Mouse (Mus musculus) hindbrain, postnatal 0 days (tissue): ENCODE data around the gene Iqgap2. TPM values are rescaled to one million over a fixed set of nuclear protein-coding genes. Genes with fewer than 3 reads are reported as not detected.

Experiments
- ATAC-seq: fragments of 200-750 bp; cut with Nextera tagmentation; 2 replicates; pipeline ENCODE4 v1.8.0; 2017; ENCODE audit warnings: mild to moderate bottlenecking, moderate TSS enrichment, moderate library complexity
- DNase-seq: peaks from one replicate; pipeline ENCODE4 v3.0.0-alpha.2; 2015; ENCODE audit warnings: low spot score
- H3K27ac ChIP-seq: fragments of 300-500 bp; sonication (generic); 2 replicates; pipeline ENCODE4 v1.5.1; 2014; ENCODE audit warnings: mild to moderate bottlenecking
- H3K27me3 ChIP-seq: fragments of 300-500 bp; sonication (generic); 2 replicates; pipeline ENCODE4 v1.6.1; 2014; ENCODE audit warnings: low read length, mixed read lengths; ENCODE audit not compliant: insufficient read depth
- H3K36me3 ChIP-seq: fragments of 300-500 bp; sonication (generic); 2 replicates; pipeline ENCODE4 v1.6.1; 2014; ENCODE audit warnings: low read length, mixed read lengths; ENCODE audit not compliant: insufficient read depth
- H3K4me1 ChIP-seq: fragments of 300-500 bp; sonication (generic); 2 replicates; pipeline ENCODE4 v1.6.1; 2014; ENCODE audit warnings: antibody characterized with exemption, low read length, mixed read lengths; ENCODE audit not compliant: insufficient read depth
- H3K4me2 ChIP-seq: fragments of 300-500 bp; sonication (generic); 2 replicates; pipeline ENCODE4 v1.6.1; 2014; ENCODE audit warnings: low read depth, mild to moderate bottlenecking, low read length, moderate library complexity, mixed read lengths
- H3K4me3 ChIP-seq: fragments of 300-500 bp; sonication (generic); 2 replicates; pipeline ENCODE4 v1.5.1; 2014; ENCODE audit warnings: low read length
- H3K9ac ChIP-seq: fragments of 300-500 bp; sonication (generic); replicated peaks from 2 replicates; pipeline ENCODE4 v1.6.1; 2014; ENCODE audit warnings: mild to moderate bottlenecking, low read length, moderate library complexity, mixed read lengths
- H3K9me3 ChIP-seq: fragments of 300-500 bp; sonication (generic); 2 replicates; pipeline ENCODE4 v1.6.1; 2016; ENCODE audit warnings: low read length, mixed read lengths
- CTCF ChIP-seq: IDR thresholded peaks from 2 replicates; pipeline ENCODE4 v1.5.1; 2016; ENCODE audit warnings: antibody characterized with exemption, control low read depth, low read depth
- whole genome bisulfite sequencing: fragments of 180-500 bp; shearing (Covaris S2); extraction: QIAGEN DNeasy Blood & Tissue Kit; methylation state at CpG from one replicate; pipeline ENCODE4 v1.1.7; 2014; 5-methylcytosine and 5-hydroxymethylcytosine counted together
- polyA plus RNA-seq: library from polyadenylated mRNA; unstranded; fragments of >200 nt; fragmentation: Nextera tagmentation; extraction: Ambion mirVana; gene quantifications from 2 replicates; pipeline ENCODE4 v1.2.1, GENCODE M21; 2015
- total RNA-seq: library from RNA; depleted of rRNA; stranded (reverse); fragments of >200 nt; gene quantifications from 2 replicates; pipeline ENCODE4 v1.2.3, GENCODE M21; 2014

Iqgap2 gene
- total and polyA plus RNA-seq, 2 experiments from 2014 or later, result 2.9 to 3.1 TPM

GRCm38 (mm10) chr13:95790883-95791282 is 100.8 kb downstream of the Iqgap2 start:
- no peak for ATAC-seq
- no peaks in the 10 kb centered on the region for H3K36me3 ChIP-seq
- no peak for DNase-seq
- no peak for TF ChIP-seq CTCF
- 65% methylated on average over 6 of the region's 6 CpGs for WGBS
- H3K4me3 ChIP-seq, result no peak overlapping the region
- no peak overlapping the region for H3K4me2 ChIP-seq
- H3K9ac ChIP-seq, result no peak overlapping the region
- H3K27me3 ChIP-seq, result no peaks in the 10 kb centered on the region
- no peaks in the 10 kb centered on the region for H3K4me1 ChIP-seq
- H3K27ac ChIP-seq, result no peak overlapping the region
- H3K9me3 ChIP-seq, result no peaks in the 10 kb centered on the region

GRCm38 (mm10) chr13:95788631-95789376 is 102.9 kb downstream of the Iqgap2 start:
- H3K4me1 ChIP-seq, result no peaks in the 10 kb centered on the region
- H3K4me3 ChIP-seq, result no peak overlapping the region
- no peak overlapping the region for H3K9ac ChIP-seq
- H3K9me3 ChIP-seq, result no peaks in the 10 kb centered on the region
- no peak overlapping the region for H3K4me2 ChIP-seq
- no peak overlapping the region for H3K27ac ChIP-seq
- TF ChIP-seq CTCF, result no peak
- DNase-seq (peak; percentile 46), ATAC-seq (peak; percentile 40; the same call in 1 of the 2 replicates)
- 72% methylated on average over 10 of the region's 10 CpGs for WGBS
- H3K27me3 ChIP-seq, result no peaks in the 10 kb centered on the region
- no peaks in the 10 kb centered on the region for H3K36me3 ChIP-seq

DNA sequence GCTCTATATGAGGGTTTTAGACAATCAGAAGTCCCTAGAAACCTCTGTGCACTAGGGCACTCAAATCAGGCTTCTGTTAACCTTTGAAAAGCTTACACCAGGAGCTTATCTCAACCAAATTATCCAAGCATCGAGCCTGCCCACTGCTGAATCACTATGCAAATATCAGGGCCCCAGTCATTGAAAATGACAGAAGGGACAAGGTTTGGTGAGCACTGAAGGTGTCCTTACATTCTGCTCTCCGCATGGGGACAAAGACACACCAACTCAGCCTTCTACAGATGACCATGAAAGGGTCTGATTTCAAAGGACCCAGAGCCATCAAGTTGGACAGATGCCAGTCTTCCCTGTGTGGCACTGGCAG is 108.8 kb downstream of the Iqgap2 start:
- WGBS, result 44% methylated on average over 2 of the region's 2 CpGs
- no peak overlapping the region for H3K4me3 ChIP-seq
- H3K27me3 ChIP-seq, result no peaks in the 10 kb centered on the region
- no peak overlapping the region for H3K9ac ChIP-seq
- H3K9me3 ChIP-seq, result no peaks in the 10 kb centered on the region
- no peak for DNase-seq
- H3K4me2 ChIP-seq, result no peak overlapping the region
- no peak overlapping the region for H3K27ac ChIP-seq
- H3K4me1 ChIP-seq, result no peaks in the 10 kb centered on the region; the same call in 1 of the 2 replicates
- H3K36me3 ChIP-seq, result no peaks in the 10 kb centered on the region
- no peak for TF ChIP-seq CTCF
- ATAC-seq, result no peak

DNA sequence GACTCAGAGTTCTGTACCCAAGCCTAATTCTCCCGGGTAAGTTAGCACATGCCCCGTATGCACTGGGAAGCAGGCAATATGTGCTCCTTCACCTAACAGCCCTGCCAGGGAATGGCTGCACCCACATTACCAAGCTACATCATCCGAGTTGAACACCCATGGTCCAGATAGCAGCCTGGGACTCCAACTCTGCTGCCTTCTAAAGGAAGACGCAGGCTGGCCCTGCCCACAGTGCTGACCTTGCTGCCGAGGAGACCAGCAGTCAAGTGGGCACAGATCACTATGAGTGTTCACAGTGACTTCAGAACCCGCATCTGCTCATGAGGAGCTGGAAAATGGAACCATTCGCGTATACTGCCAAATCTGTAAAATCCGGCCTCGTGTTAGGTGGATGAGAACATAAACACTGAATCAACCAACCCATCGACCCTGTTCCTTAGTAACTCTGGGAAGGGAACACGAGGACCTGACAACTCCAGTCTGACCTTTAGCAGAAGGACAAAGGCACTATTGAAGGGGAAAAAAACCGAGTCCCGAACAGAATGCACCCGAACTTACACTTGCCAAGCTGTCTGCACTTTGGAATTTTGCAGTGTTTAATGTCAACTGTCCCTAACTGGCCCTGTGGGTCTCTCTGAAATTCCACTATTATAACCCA is 109.3 kb downstream of the Iqgap2 start:
- Histone ChIP-seq H3K36me3 (no peaks in the 10 kb centered on the region), H3K9ac (no peak overlapping the region), H3K4me1 (no peaks in the 10 kb centered on the region; the same call in 1 of the 2 replicates), H3K27ac (no peak overlapping the region), H3K9me3 (no peaks in the 10 kb centered on the region), H3K27me3 (no peaks in the 10 kb centered on the region), H3K4me3 (no peak overlapping the region), H3K4me2 (no peak overlapping the region)
- WGBS, result 55% methylated on average over 15 of the region's 15 CpGs
- TF ChIP-seq CTCF, result no peak
- DNase-seq, result no peak
- ATAC-seq, result peak; percentile 37; the same call in 1 of the 2 replicates

DNA sequence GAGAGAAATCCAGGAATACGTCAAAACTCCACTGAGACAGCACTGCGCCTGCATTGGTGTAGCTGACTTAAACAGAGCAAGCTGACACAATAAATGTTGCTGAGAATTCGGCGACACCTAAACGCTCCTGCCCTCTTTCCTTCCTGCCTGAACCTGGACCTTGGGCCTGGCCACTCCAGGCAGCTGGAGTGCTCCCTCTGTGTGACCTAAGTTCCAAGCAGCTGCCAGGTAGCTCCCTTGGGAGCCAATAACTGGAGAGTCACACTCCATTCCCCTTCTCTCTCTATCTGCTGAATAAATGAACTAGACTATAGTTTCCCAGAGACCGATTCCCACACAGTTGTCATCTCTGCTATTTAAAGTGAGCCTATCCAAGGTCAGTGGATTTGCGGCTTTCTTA is 111.7 kb downstream of the Iqgap2 start:
- no peaks in the 10 kb centered on the region for H3K9me3 ChIP-seq
- H3K27me3 ChIP-seq, result no peaks in the 10 kb centered on the region
- 78% methylated on average over 7 of the region's 7 CpGs for WGBS
- no peaks in the 10 kb centered on the region for H3K36me3 ChIP-seq
- H3K4me3 ChIP-seq, result no peak overlapping the region
- DNase-seq, result no peak
- no peak overlapping the region for H3K9ac ChIP-seq
- ATAC-seq, result no peak
- H3K27ac ChIP-seq, result no peak overlapping the region
- TF ChIP-seq CTCF, result no peak
- H3K4me2 ChIP-seq, result no peak overlapping the region
- no peaks in the 10 kb centered on the region; the same call in 1 of the 2 replicates for H3K4me1 ChIP-seq

DNA sequence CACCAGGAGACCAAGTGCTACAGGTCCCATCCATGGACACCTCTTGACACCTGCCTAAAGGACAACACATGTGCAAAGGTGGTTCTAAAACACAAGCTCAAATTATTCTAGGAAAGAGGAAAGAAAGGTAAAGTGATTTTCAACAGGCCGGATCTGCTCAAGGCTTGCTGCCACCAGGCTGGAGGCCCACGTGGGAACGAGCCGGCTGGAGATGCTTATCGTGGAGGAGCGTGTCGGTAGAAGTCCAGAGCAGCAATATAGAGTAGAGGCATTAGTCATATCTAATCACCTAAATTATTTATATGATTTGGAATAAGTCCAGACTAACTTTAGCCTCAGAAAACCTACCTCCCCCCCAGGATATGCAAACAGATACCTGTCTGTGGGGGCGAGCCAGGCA is 112.5 kb downstream of the Iqgap2 start:
- ATAC-seq (no peak), DNase-seq (no peak)
- H3K4me3 ChIP-seq, result no peak overlapping the region
- H3K4me1 ChIP-seq, result no peaks in the 10 kb centered on the region; the same call in 1 of the 2 replicates
- no peak for TF ChIP-seq CTCF
- no peak overlapping the region for H3K4me2 ChIP-seq
- no peak overlapping the region for H3K9ac ChIP-seq
- no peaks in the 10 kb centered on the region for H3K27me3 ChIP-seq
- H3K27ac ChIP-seq, result no peak overlapping the region
- no peaks in the 10 kb centered on the region for H3K36me3 ChIP-seq
- 85% methylated on average over 8 of the region's 8 CpGs for WGBS
- H3K9me3 ChIP-seq, result no peaks in the 10 kb centered on the region

- H3K9me3 ChIP-seq, result no peaks in the 10 kb centered on the region
- H3K4me2 ChIP-seq, result no peak overlapping the region
- no peak overlapping the region for H3K27ac ChIP-seq
- H3K4me3 ChIP-seq, result no peak overlapping the region
- H3K4me1 ChIP-seq, result no peaks in the 10 kb centered on the region; the same call in 1 of the 2 replicates
- H3K9ac ChIP-seq, result no peak overlapping the region
- H3K27me3 ChIP-seq, result no peaks in the 10 kb centered on the region
- ATAC-seq, result no peak
- no peak for DNase-seq
- H3K36me3 ChIP-seq, result no peaks in the 10 kb centered on the region
- WGBS, result 76% methylated on average over 9 of the region's 9 CpGs
- no peak for TF ChIP-seq CTCF
These were observed 113.0 kb downstream of the Iqgap2 start for GRCm38 (mm10) chr13:95778761-95779161.
